Mouse (Mus musculus): ENCODE measurements around the gene Plekhb2. TPM values are rescaled to one million over a fixed set of nuclear protein-coding genes. Genes with fewer than 3 reads are reported as not detected.

Plekhb2 gene
- total RNA-seq, 2 experiments from 2014 or later, result 8.9 to 25.3 TPM

- ATAC-seq (replicated peaks; ENCODE audit: low FRiP score, low TSS enrichment, poor library complexity, severe bottlenecking), result no peak
These were observed 21.1 kb upstream of the Plekhb2 start for GRCm38 (mm10) chr1:34828528-34829294.

GRCm38 (mm10) chr1:34830934-34831333, 18.8 kb upstream of the Plekhb2 start:
- ATAC-seq (replicated peaks; ENCODE audit: low FRiP score, low TSS enrichment, poor library complexity, severe bottlenecking), result no peak

GRCm38 (mm10) chr1:34831381-34831780, 18.4 kb upstream of the Plekhb2 start:
- no peak for ATAC-seq (replicated peaks; ENCODE audit: low FRiP score, low TSS enrichment, poor library complexity, severe bottlenecking)

- ATAC-seq (replicated peaks; ENCODE audit: low FRiP score, low TSS enrichment, poor library complexity, severe bottlenecking), result no peak
These were observed 14.9 kb upstream of the Plekhb2 start for GRCm38 (mm10) chr1:34834904-34835303.

- no peak for ATAC-seq (replicated peaks; ENCODE audit: low FRiP score, low TSS enrichment, poor library complexity, severe bottlenecking)
These were observed 11.7 kb upstream of the Plekhb2 start for GRCm38 (mm10) chr1:34837951-34838689.

- peak; percentile 32; the same call in 1 of the 2 replicates for ATAC-seq (replicated peaks; ENCODE audit: low FRiP score, low TSS enrichment, poor library complexity, severe bottlenecking)
These were observed 10.5 kb upstream of the Plekhb2 start for GRCm38 (mm10) chr1:34839241-34839640.

- ATAC-seq (replicated peaks; ENCODE audit: low FRiP score, low TSS enrichment, poor library complexity, severe bottlenecking), result no peak
These were observed 7.9 kb upstream of the Plekhb2 start for GRCm38 (mm10) chr1:34841709-34842388.

GRCm38 (mm10) chr1:34842389-34842861, 7.4 kb upstream of the Plekhb2 start:
- peak; percentile 30 for ATAC-seq (replicated peaks; ENCODE audit: low FRiP score, low TSS enrichment, poor library complexity, severe bottlenecking)

- peak; percentile 62 for ATAC-seq (replicated peaks; ENCODE audit: low FRiP score, low TSS enrichment, poor library complexity, severe bottlenecking)
These were observed 6.7 kb upstream of the Plekhb2 start, which contains the start of gene Fam168b for GRCm38 (mm10) chr1:34842887-34843618. TSS of gene Fam168b (minus strand) at chr1:34843065.

- ATAC-seq (replicated peaks; ENCODE audit: low FRiP score, low TSS enrichment, poor library complexity, severe bottlenecking), result no peak
These were observed 2.7 kb upstream of the Plekhb2 start for GRCm38 (mm10) chr1:34847070-34847469.

- no peak for ATAC-seq (replicated peaks; ENCODE audit: low FRiP score, low TSS enrichment, poor library complexity, severe bottlenecking)
These were observed 764 bp downstream of the Plekhb2 start for GRCm38 (mm10) chr1:34850343-34851136.

GRCm38 (mm10) chr1:34851562-34851961, 1.8 kb downstream of the Plekhb2 start:
- ATAC-seq (replicated peaks; ENCODE audit: low FRiP score, low TSS enrichment, poor library complexity, severe bottlenecking), result no peak

GRCm38 (mm10) chr1:34852116-34852878, 2.5 kb downstream of the Plekhb2 start:
- no peak for ATAC-seq (replicated peaks; ENCODE audit: low FRiP score, low TSS enrichment, poor library complexity, severe bottlenecking)

- no peak for ATAC-seq (replicated peaks; ENCODE audit: low FRiP score, low TSS enrichment, poor library complexity, severe bottlenecking)
These were observed 4.0 kb downstream of the Plekhb2 start for GRCm38 (mm10) chr1:34853786-34854185.

GRCm38 (mm10) chr1:34855056-34855739, 5.4 kb downstream of the Plekhb2 start:
- ATAC-seq (replicated peaks; ENCODE audit: low FRiP score, low TSS enrichment, poor library complexity, severe bottlenecking), result no peak

GRCm38 (mm10) chr1:34858671-34859070, 8.9 kb downstream of the Plekhb2 start:
- peak; percentile 76 for ATAC-seq (replicated peaks; ENCODE audit: low FRiP score, low TSS enrichment, poor library complexity, severe bottlenecking)

- no peak for ATAC-seq (replicated peaks; ENCODE audit: low FRiP score, low TSS enrichment, poor library complexity, severe bottlenecking)
These were observed 10.0 kb downstream of the Plekhb2 start for GRCm38 (mm10) chr1:34859761-34860160.
